Mouse (Mus musculus): ENCODE measurements around the gene Dok5. TPM values are rescaled to one million over a fixed set of nuclear protein-coding genes. Genes with fewer than 3 reads are reported as not detected.

Dok5 gene
- polyA plus RNA-seq, 1 experiment from 2014 or later, result 11.4 TPM

- Histone ChIP-seq H3K27ac (no peak overlapping the region), H3K9me3 (no peaks in the 10 kb centered on the region), H3K4me3 (no peak overlapping the region), H3K36me3 (no peaks in the 10 kb centered on the region), H3K4me2 (no peak overlapping the region), H3K4me1 (peaks cover 6% of the 10 kb centered on the region), H3K27me3 (no peaks in the 10 kb centered on the region), H3K9ac (no peak overlapping the region)
- no peak for ATAC-seq (ENCODE audit: insufficient number of reproducible peaks, insufficient read depth, low FRiP score, low TSS enrichment, low read depth)
- WGBS, result 45% methylated on average over 12 of the region's 12 CpGs
Observed at GRCm38 (mm10) chr2:170837824-170838557, 106.4 kb downstream of the Dok5 start.

GRCm38 (mm10) chr2:170841441-170841965 lies 109.9 kb downstream of the Dok5 start:
- Histone ChIP-seq H3K4me3 (no peak overlapping the region), H3K9ac (no peak overlapping the region), H3K9me3 (no peaks in the 10 kb centered on the region), H3K4me2 (no peak overlapping the region), H3K27ac (no peak overlapping the region), H3K4me1 (peaks cover 14% of the 10 kb centered on the region), H3K36me3 (no peaks in the 10 kb centered on the region), H3K27me3 (no peaks in the 10 kb centered on the region)
- 66% methylated on average over 13 of the region's 13 CpGs for WGBS
- no peak for ATAC-seq (ENCODE audit: insufficient number of reproducible peaks, insufficient read depth, low FRiP score, low TSS enrichment, low read depth)

GRCm38 (mm10) chr2:170845511-170845910 lies 113.9 kb downstream of the Dok5 start:
- no peak overlapping the region for H3K27ac ChIP-seq
- H3K36me3 ChIP-seq, result no peaks in the 10 kb centered on the region
- WGBS, result 60% methylated on average over 10 of the region's 10 CpGs
- H3K4me2 ChIP-seq, result no peak overlapping the region
- H3K4me3 ChIP-seq, result no peak overlapping the region
- peaks cover 17% of the 10 kb centered on the region for H3K4me1 ChIP-seq
- H3K9me3 ChIP-seq, result peaks cover 3% of the 10 kb centered on the region; the same call in 1 of the 2 replicates
- H3K9ac ChIP-seq, result no peak overlapping the region
- no peaks in the 10 kb centered on the region for H3K27me3 ChIP-seq
- no peak for ATAC-seq (ENCODE audit: insufficient number of reproducible peaks, insufficient read depth, low FRiP score, low TSS enrichment, low read depth)

GRCm38 (mm10) chr2:170850058-170850457 lies 118.5 kb downstream of the Dok5 start:
- no peaks in the 10 kb centered on the region for H3K27me3 ChIP-seq
- H3K4me1 ChIP-seq, result peaks cover 11% of the 10 kb centered on the region
- 94% methylated on average over 4 of the region's 4 CpGs for WGBS

GRCm38 (mm10) chr2:170852337-170852736 lies 120.7 kb downstream of the Dok5 start:
- H3K4me2 ChIP-seq, result no peak overlapping the region
- 89% methylated on average over 6 of the region's 6 CpGs for WGBS
- H3K9me3 ChIP-seq, result peaks cover 3% of the 10 kb centered on the region; the same call in 1 of the 2 replicates
- no peaks in the 10 kb centered on the region for H3K36me3 ChIP-seq
- H3K4me3 ChIP-seq, result no peak overlapping the region
- H3K27me3 ChIP-seq, result no peaks in the 10 kb centered on the region
- H3K9ac ChIP-seq, result no peak overlapping the region
- peaks cover 9% of the 10 kb centered on the region; the same call in 1 of the 2 replicates for H3K4me1 ChIP-seq
- ATAC-seq (ENCODE audit: insufficient number of reproducible peaks, insufficient read depth, low FRiP score, low TSS enrichment, low read depth), result no peak
- no peak overlapping the region for H3K27ac ChIP-seq

More at GRCm38 (mm10) chr2:170850058-170850457, 118.5 kb downstream of the Dok5 start:
- H3K4me2 ChIP-seq, result no peak overlapping the region
- H3K36me3 ChIP-seq, result no peaks in the 10 kb centered on the region
- ATAC-seq (ENCODE audit: insufficient number of reproducible peaks, insufficient read depth, low FRiP score, low TSS enrichment, low read depth), result no peak
- no peak overlapping the region for H3K4me3 ChIP-seq
- H3K27ac ChIP-seq, result no peak overlapping the region
- H3K9ac ChIP-seq, result no peak overlapping the region
- H3K9me3 ChIP-seq, result peaks cover 3% of the 10 kb centered on the region; the same call in 1 of the 2 replicates

GRCm38 (mm10) chr2:170855210-170855609 lies 123.6 kb downstream of the Dok5 start:
- 24% methylated on average over 3 of the region's 3 CpGs for WGBS
- no peaks in the 10 kb centered on the region for H3K9me3 ChIP-seq

GRCm38 (mm10) chr2:170856085-170856484 lies 124.5 kb downstream of the Dok5 start:
- Histone ChIP-seq H3K4me1 (peaks cover 6% of the 10 kb centered on the region; the same call in 1 of the 2 replicates), H3K4me2 (no peak overlapping the region), H3K36me3 (no peaks in the 10 kb centered on the region), H3K27ac (no peak overlapping the region), H3K4me3 (no peak overlapping the region), H3K27me3 (no peaks in the 10 kb centered on the region), H3K9ac (no peak overlapping the region), H3K9me3 (no peaks in the 10 kb centered on the region)
- 33% methylated on average over 5 of the region's 5 CpGs for WGBS
- no peak for ATAC-seq (ENCODE audit: insufficient number of reproducible peaks, insufficient read depth, low FRiP score, low TSS enrichment, low read depth)

More at GRCm38 (mm10) chr2:170855210-170855609, 123.6 kb downstream of the Dok5 start:
- Histone ChIP-seq H3K4me3 (no peak overlapping the region), H3K4me2 (no peak overlapping the region), H3K27me3 (no peaks in the 10 kb centered on the region), H3K4me1 (peaks cover 6% of the 10 kb centered on the region; the same call in 1 of the 2 replicates), H3K36me3 (no peaks in the 10 kb centered on the region), H3K27ac (no peak overlapping the region), H3K9ac (no peak overlapping the region)
- ATAC-seq (ENCODE audit: insufficient number of reproducible peaks, insufficient read depth, low FRiP score, low TSS enrichment, low read depth), result no peak

GRCm38 (mm10) chr2:170857507-170857906 lies 125.9 kb downstream of the Dok5 start:
- H3K4me1 ChIP-seq, result peaks cover 6% of the 10 kb centered on the region; the same call in 1 of the 2 replicates
- no peak overlapping the region for H3K27ac ChIP-seq
- no peaks in the 10 kb centered on the region for H3K27me3 ChIP-seq
- H3K9ac ChIP-seq, result no peak overlapping the region
- H3K4me3 ChIP-seq, result no peak overlapping the region
- no peak for ATAC-seq (ENCODE audit: insufficient number of reproducible peaks, insufficient read depth, low FRiP score, low TSS enrichment, low read depth)
- no peaks in the 10 kb centered on the region for H3K9me3 ChIP-seq
- H3K36me3 ChIP-seq, result no peaks in the 10 kb centered on the region
- 75% methylated on average over 7 of the region's 7 CpGs for WGBS
- H3K4me2 ChIP-seq, result no peak overlapping the region

GRCm38 (mm10) chr2:170858640-170859039 lies 127.0 kb downstream of the Dok5 start:
- no peaks in the 10 kb centered on the region for H3K9me3 ChIP-seq
- no peak overlapping the region for H3K4me3 ChIP-seq
- no peak overlapping the region for H3K4me2 ChIP-seq
- no peaks in the 10 kb centered on the region for H3K36me3 ChIP-seq
- no peak overlapping the region for H3K9ac ChIP-seq
- H3K4me1 ChIP-seq, result peaks cover 6% of the 10 kb centered on the region; the same call in 1 of the 2 replicates
- H3K27ac ChIP-seq, result no peak overlapping the region
- 35% methylated on average over 3 of the region's 3 CpGs for WGBS
- no peak for ATAC-seq (ENCODE audit: insufficient number of reproducible peaks, insufficient read depth, low FRiP score, low TSS enrichment, low read depth)
- no peaks in the 10 kb centered on the region for H3K27me3 ChIP-seq

- H3K36me3 ChIP-seq, result no peaks in the 10 kb centered on the region
- ATAC-seq (ENCODE audit: insufficient number of reproducible peaks, insufficient read depth, low FRiP score, low TSS enrichment, low read depth), result no peak
- H3K4me3 ChIP-seq, result no peak overlapping the region
- no peaks in the 10 kb centered on the region for H3K27me3 ChIP-seq
- H3K4me1 ChIP-seq, result peaks cover 6% of the 10 kb centered on the region; the same call in 1 of the 2 replicates
- H3K27ac ChIP-seq, result no peak overlapping the region
- WGBS, result 67% methylated on average over 4 of the region's 4 CpGs
- H3K9ac ChIP-seq, result no peak overlapping the region
- no peak overlapping the region for H3K4me2 ChIP-seq
- no peaks in the 10 kb centered on the region for H3K9me3 ChIP-seq
Observed at GRCm38 (mm10) chr2:170860576-170860975, 129.0 kb downstream of the Dok5 start.

- no peak overlapping the region for H3K4me3 ChIP-seq
- no peaks in the 10 kb centered on the region for H3K9me3 ChIP-seq
- no peak for ATAC-seq (ENCODE audit: insufficient number of reproducible peaks, insufficient read depth, low FRiP score, low TSS enrichment, low read depth)
- no peak overlapping the region for H3K4me2 ChIP-seq
- H3K36me3 ChIP-seq, result no peaks in the 10 kb centered on the region
- no peak overlapping the region for H3K27ac ChIP-seq
- H3K4me1 ChIP-seq, result no peaks in the 10 kb centered on the region
- no peak overlapping the region for H3K9ac ChIP-seq
- WGBS, result 66% methylated on average over 9 of the region's 9 CpGs
- H3K27me3 ChIP-seq, result no peaks in the 10 kb centered on the region
Observed at GRCm38 (mm10) chr2:170862799-170863198, 131.2 kb downstream of the Dok5 start.

- Histone ChIP-seq H3K4me1 (no peaks in the 10 kb centered on the region), H3K9ac (no peak overlapping the region), H3K4me3 (no peak overlapping the region), H3K4me2 (no peak overlapping the region), H3K27ac (no peak overlapping the region), H3K27me3 (no peaks in the 10 kb centered on the region), H3K36me3 (no peaks in the 10 kb centered on the region), H3K9me3 (no peaks in the 10 kb centered on the region)
- ATAC-seq (ENCODE audit: insufficient number of reproducible peaks, insufficient read depth, low FRiP score, low TSS enrichment, low read depth), result no peak
- 92% methylated on average over 10 of the region's 10 CpGs for WGBS
Observed at GRCm38 (mm10) chr2:170863201-170863600, 131.6 kb downstream of the Dok5 start.

Measured in embryonic facial prominence, embryonic 13.5 days (tissue).